Mouse (Mus musculus): ENCODE results near the gene Kcnj15. TPM values are rescaled to one million over a fixed set of nuclear protein-coding genes. Genes with fewer than 3 reads are reported as not detected.

Gene Kcnj15
- polyA plus RNA-seq, 1 experiment from 2014 or later: 0.26 TPM

- no peak for ATAC-seq
- H3K27me3 ChIP-seq (replicated peaks; ENCODE audit: control insufficient read depth, insufficient read depth, low read length): no peaks in the 10 kb centered on the region
- no peak overlapping the region for H3K9ac ChIP-seq (ENCODE audit: low read depth, low read length)
- H3K9me3 ChIP-seq (ENCODE audit: control insufficient read depth, low read length): no peaks in the 10 kb centered on the region
- WGBS: 57% methylated on average over 9 of the region's 9 CpGs
- no peak overlapping the region for H3K4me3 ChIP-seq (ENCODE audit: low read length)
- H3K36me3 ChIP-seq (ENCODE audit: control insufficient read depth, insufficient read depth, low read length): no peaks in the 10 kb centered on the region
- no peak overlapping the region for H3K4me2 ChIP-seq (ENCODE audit: low read depth, low read length)
- no peaks in the 10 kb centered on the region for H3K4me1 ChIP-seq (ENCODE audit: control insufficient read depth, insufficient read depth, low read length)
- H3K27ac ChIP-seq (ENCODE audit: low read length): no peak overlapping the region
Measured at GRCm38 (mm10) chr16:95303676-95304075, 46.3 kb downstream of the Kcnj15 start.

- H3K4me3 ChIP-seq (ENCODE audit: low read length): no peak overlapping the region
- no peaks in the 10 kb centered on the region for H3K36me3 ChIP-seq (ENCODE audit: control insufficient read depth, insufficient read depth, low read length)
- H3K9ac ChIP-seq (ENCODE audit: low read depth, low read length): no peak overlapping the region
- no peak overlapping the region for H3K27ac ChIP-seq (ENCODE audit: low read length)
- 78% methylated on average over 3 of the region's 3 CpGs for WGBS
- ATAC-seq: no peak
- no peak overlapping the region for H3K4me2 ChIP-seq (ENCODE audit: low read depth, low read length)
- no peaks in the 10 kb centered on the region for H3K4me1 ChIP-seq (ENCODE audit: control insufficient read depth, insufficient read depth, low read length)
- no peaks in the 10 kb centered on the region for H3K27me3 ChIP-seq (replicated peaks; ENCODE audit: control insufficient read depth, insufficient read depth, low read length)
- H3K9me3 ChIP-seq (ENCODE audit: control insufficient read depth, low read length): no peaks in the 10 kb centered on the region
Measured at GRCm38 (mm10) chr16:95307823-95308360, 50.5 kb downstream of the Kcnj15 start.

GRCm38 (mm10) chr16:95321945-95322625 is 64.7 kb downstream of the Kcnj15 start:
- Histone ChIP-seq H3K4me1 (ENCODE audit: control insufficient read depth, insufficient read depth, low read length) (no peaks in the 10 kb centered on the region), H3K9ac (ENCODE audit: low read depth, low read length) (no peak overlapping the region), H3K36me3 (ENCODE audit: control insufficient read depth, insufficient read depth, low read length) (no peaks in the 10 kb centered on the region), H3K9me3 (ENCODE audit: control insufficient read depth, low read length) (no peaks in the 10 kb centered on the region), H3K27me3 (replicated peaks; ENCODE audit: control insufficient read depth, insufficient read depth, low read length) (no peaks in the 10 kb centered on the region), H3K27ac (ENCODE audit: low read length) (no peak overlapping the region), H3K4me2 (ENCODE audit: low read depth, low read length) (no peak overlapping the region), H3K4me3 (ENCODE audit: low read length) (no peak overlapping the region)
- WGBS: 65% methylated on average over 9 of the region's 9 CpGs
- ATAC-seq: no peak

- H3K9me3 ChIP-seq (ENCODE audit: control insufficient read depth, low read length): no peaks in the 10 kb centered on the region
Measured at GRCm38 (mm10) chr16:95332159-95332558, 74.8 kb downstream of the Kcnj15 start.

GRCm38 (mm10) chr16:95340885-95341791 is 83.8 kb downstream of the Kcnj15 start:
- Histone ChIP-seq H3K9ac (ENCODE audit: low read depth, low read length) (peak overlapping the region; percentile 35; the same call in 1 of the 2 replicates), H3K4me1 (ENCODE audit: control insufficient read depth, insufficient read depth, low read length) (no peaks in the 10 kb centered on the region), H3K36me3 (ENCODE audit: control insufficient read depth, insufficient read depth, low read length) (no peaks in the 10 kb centered on the region), H3K27ac (ENCODE audit: low read length) (peak overlapping the region; percentile 36), H3K4me2 (ENCODE audit: low read depth, low read length) (peak overlapping the region; percentile 33), H3K4me3 (ENCODE audit: low read length) (no peak overlapping the region), H3K27me3 (replicated peaks; ENCODE audit: control insufficient read depth, insufficient read depth, low read length) (no peaks in the 10 kb centered on the region), H3K9me3 (ENCODE audit: control insufficient read depth, low read length) (no peaks in the 10 kb centered on the region)
- ATAC-seq: peak; percentile 80
- WGBS: 28% methylated on average over 28 of the region's 28 CpGs

More at GRCm38 (mm10) chr16:95332159-95332558, 74.8 kb downstream of the Kcnj15 start:
- Histone ChIP-seq H3K36me3 (ENCODE audit: control insufficient read depth, insufficient read depth, low read length) (no peaks in the 10 kb centered on the region), H3K4me3 (ENCODE audit: low read length) (no peak overlapping the region), H3K4me1 (ENCODE audit: control insufficient read depth, insufficient read depth, low read length) (no peaks in the 10 kb centered on the region), H3K27me3 (replicated peaks; ENCODE audit: control insufficient read depth, insufficient read depth, low read length) (no peaks in the 10 kb centered on the region), H3K27ac (ENCODE audit: low read length) (no peak overlapping the region), H3K9ac (ENCODE audit: low read depth, low read length) (no peak overlapping the region), H3K4me2 (ENCODE audit: low read depth, low read length) (no peak overlapping the region)
- ATAC-seq: no peak
- 85% methylated on average over 5 of the region's 5 CpGs for WGBS

- no peak for ATAC-seq
- Histone ChIP-seq H3K4me2 (ENCODE audit: low read depth, low read length) (no peak overlapping the region), H3K36me3 (ENCODE audit: control insufficient read depth, insufficient read depth, low read length) (no peaks in the 10 kb centered on the region), H3K27ac (ENCODE audit: low read length) (no peak overlapping the region), H3K4me3 (ENCODE audit: low read length) (no peak overlapping the region), H3K9ac (ENCODE audit: low read depth, low read length) (no peak overlapping the region), H3K9me3 (ENCODE audit: control insufficient read depth, low read length) (no peaks in the 10 kb centered on the region), H3K4me1 (ENCODE audit: control insufficient read depth, insufficient read depth, low read length) (no peaks in the 10 kb centered on the region; the same call in 1 of the 2 replicates), H3K27me3 (replicated peaks; ENCODE audit: control insufficient read depth, insufficient read depth, low read length) (no peaks in the 10 kb centered on the region)
- whole genome bisulfite sequencing: 71% methylated on average over 8 of the region's 8 CpGs
Measured at GRCm38 (mm10) chr16:95342030-95342429, 84.7 kb downstream of the Kcnj15 start.

GRCm38 (mm10) chr16:95344961-95345360 is 87.6 kb downstream of the Kcnj15 start:
- H3K27ac ChIP-seq (ENCODE audit: low read length): no peak overlapping the region
- ATAC-seq: no peak
- no peaks in the 10 kb centered on the region for H3K36me3 ChIP-seq (ENCODE audit: control insufficient read depth, insufficient read depth, low read length)
- no peak overlapping the region for H3K4me3 ChIP-seq (ENCODE audit: low read length)
- H3K4me2 ChIP-seq (ENCODE audit: low read depth, low read length): no peak overlapping the region
- H3K9me3 ChIP-seq (ENCODE audit: control insufficient read depth, low read length): no peaks in the 10 kb centered on the region
- H3K27me3 ChIP-seq (replicated peaks; ENCODE audit: control insufficient read depth, insufficient read depth, low read length): no peaks in the 10 kb centered on the region
- WGBS: 60% methylated on average over 10 of the region's 10 CpGs
- H3K4me1 ChIP-seq (ENCODE audit: control insufficient read depth, insufficient read depth, low read length): peaks cover 3% of the 10 kb centered on the region; the same call in 1 of the 2 replicates
- no peak overlapping the region for H3K9ac ChIP-seq (ENCODE audit: low read depth, low read length)

GRCm38 (mm10) chr16:95345882-95346281 is 88.5 kb downstream of the Kcnj15 start:
- ATAC-seq: no peak
- no peak overlapping the region for H3K27ac ChIP-seq (ENCODE audit: low read length)
- peaks cover 3% of the 10 kb centered on the region; the same call in 1 of the 2 replicates for H3K4me1 ChIP-seq (ENCODE audit: control insufficient read depth, insufficient read depth, low read length)
- H3K27me3 ChIP-seq (replicated peaks; ENCODE audit: control insufficient read depth, insufficient read depth, low read length): no peaks in the 10 kb centered on the region
- H3K9me3 ChIP-seq (ENCODE audit: control insufficient read depth, low read length): no peaks in the 10 kb centered on the region
- no peak overlapping the region for H3K9ac ChIP-seq (ENCODE audit: low read depth, low read length)
- H3K4me3 ChIP-seq (ENCODE audit: low read length): no peak overlapping the region
- no peak overlapping the region for H3K4me2 ChIP-seq (ENCODE audit: low read depth, low read length)
- no peaks in the 10 kb centered on the region for H3K36me3 ChIP-seq (ENCODE audit: control insufficient read depth, insufficient read depth, low read length)
- WGBS: 3% methylated on average over 6 of the region's 7 CpGs

- H3K9me3 ChIP-seq (ENCODE audit: control insufficient read depth, low read length): no peaks in the 10 kb centered on the region
- peak; percentile 62 for ATAC-seq
- H3K36me3 ChIP-seq (ENCODE audit: control insufficient read depth, insufficient read depth, low read length): no peaks in the 10 kb centered on the region
- H3K27me3 ChIP-seq (replicated peaks; ENCODE audit: control insufficient read depth, insufficient read depth, low read length): no peaks in the 10 kb centered on the region
- peaks cover 3% of the 10 kb centered on the region; the same call in 1 of the 2 replicates for H3K4me1 ChIP-seq (ENCODE audit: control insufficient read depth, insufficient read depth, low read length)
- no peak overlapping the region for H3K9ac ChIP-seq (ENCODE audit: low read depth, low read length)
- no peak overlapping the region for H3K4me3 ChIP-seq (ENCODE audit: low read length)
- H3K4me2 ChIP-seq (ENCODE audit: low read depth, low read length): no peak overlapping the region
- 12% methylated on average over 3 of the region's 3 CpGs for WGBS
- 0 out of 2 replicates have a peak overlapping the region, but pooled peaks have one; percentile 16 for H3K27ac ChIP-seq (ENCODE audit: low read length)
Measured at GRCm38 (mm10) chr16:95347202-95347601, 89.8 kb downstream of the Kcnj15 start.
